Mouse (Mus musculus) right cerebral cortex, adult 2 months (tissue): Measurements from ENCODE around the gene Obp1b.
"Not testable (repeated sequence)": the region's sequence is repeated elsewhere in the genome, so short reads cannot be mapped to it uniquely, and the experiment has no call there.

Experiments used
- DNase-seq, 2 experiments: peaks; one replicate each; pipeline ENCODE4 v3.0.0; 2021 to 2022; ENCODE audit warnings: low spot score in 2 of 2

Gene Obp1b

GRCm38 (mm10) chrX:78186477-78186876, at the start of gene Obp1b:
Gene Obp1b (plus strand): TSS chrX:78186777.
- not testable (repeated sequence) for DNase-seq

- not testable (repeated sequence) for DNase-seq
These were observed 15.6 kb downstream of the Obp1b start for GRCm38 (mm10) chrX:78202220-78202619.

- DNase-seq, result no peak
These were observed 16.3 kb downstream of the Obp1b start for GRCm38 (mm10) chrX:78202829-78203228.
